Mouse (Mus musculus) embryonic facial prominence, embryonic 11.5 days (tissue): Measurements from ENCODE around the gene Ahdc1. TPM values are rescaled to one million over a fixed set of nuclear protein-coding genes. Genes with fewer than 3 reads are reported as not detected.

ENCODE experiments used
- ATAC-seq: fragments of 200-750 bp; cut with Nextera tagmentation; replicated peaks from 2 replicates; pipeline ENCODE4 v1.8.0; 2017; ENCODE audit warnings: low read depth; ENCODE audit not compliant: insufficient number of reproducible peaks, low FRiP score, low TSS enrichment
- DNase-seq: peaks from one replicate; pipeline ENCODE4 v3.0.0-alpha.2; 2015; ENCODE audit warnings: low spot score
- H3K27ac ChIP-seq: fragments of 300-500 bp; sonication (generic); replicated peaks from 2 replicates; pipeline ENCODE4 v1.5.1; 2014; ENCODE audit warnings: mild to moderate bottlenecking, low read depth, low read length, control low read depth
- H3K27me3 ChIP-seq: fragments of 300-500 bp; sonication (generic); 2 replicates; pipeline ENCODE4 v1.6.1; 2014; ENCODE audit warnings: mild to moderate bottlenecking, low read length, moderate library complexity, mixed read lengths; ENCODE audit not compliant: control insufficient read depth, insufficient read depth
- H3K36me3 ChIP-seq: fragments of 300-500 bp; sonication (generic); replicated peaks from 2 replicates; pipeline ENCODE4 v1.6.1; 2014; ENCODE audit warnings: low read depth, mild to moderate bottlenecking, low read length, moderate library complexity, mixed read lengths; ENCODE audit not compliant: control insufficient read depth, insufficient read depth
- H3K4me1 ChIP-seq: fragments of 300-500 bp; sonication (generic); 2 replicates; pipeline ENCODE4 v1.6.1; 2014; ENCODE audit warnings: low read length, mixed read lengths; ENCODE audit not compliant: control insufficient read depth, insufficient read depth
- H3K4me2 ChIP-seq: fragments of 300-500 bp; sonication (generic); 2 replicates; pipeline ENCODE4 v1.6.1; 2014; ENCODE audit warnings: low read depth, mild to moderate bottlenecking, control low read depth, low read length, moderate library complexity
- H3K4me3 ChIP-seq: fragments of 300-500 bp; sonication (generic); 2 replicates; pipeline ENCODE4 v1.5.1; 2014; ENCODE audit warnings: low read depth, low read length, control low read depth
- H3K9ac ChIP-seq: fragments of 300-500 bp; sonication (generic); replicated peaks from 2 replicates; pipeline ENCODE4 v1.6.1; 2014; ENCODE audit warnings: mild to moderate bottlenecking, control low read depth, low read length
- H3K9me3 ChIP-seq: fragments of 300-500 bp; sonication (generic); replicated peaks from 2 replicates; pipeline ENCODE4 v1.6.1; 2016; ENCODE audit warnings: mild to moderate bottlenecking, low read length, inconsistent platforms, mixed read lengths; ENCODE audit not compliant: control insufficient read depth
- WGBS: fragments of 180-500 bp; shearing (Covaris S2); extraction: QIAGEN DNeasy Blood & Tissue Kit; methylation state at CpG from one replicate; pipeline ENCODE4 v1.1.7; 2014; 5-methylcytosine and 5-hydroxymethylcytosine counted together
- polyA plus RNA-seq: library from polyadenylated mRNA; unstranded; fragments of >200 nt; fragmentation: Nextera tagmentation; extraction: Ambion mirVana; gene quantifications from 2 replicates; pipeline ENCODE4 v1.2.1, GENCODE M21; 2014

Ahdc1 gene
- polyA plus RNA-seq, 1 experiment from 2014 or later = 6.6 TPM

- Histone ChIP-seq H3K9me3 (no peaks in the 10 kb centered on the region), H3K27ac (peak overlapping the region; percentile 85), H3K4me2 (no peak overlapping the region), H3K27me3 (no peaks in the 10 kb centered on the region), H3K36me3 (no peaks in the 10 kb centered on the region), H3K9ac (peak overlapping the region; percentile 34), H3K4me3 (no peak overlapping the region), H3K4me1 (peaks cover 12% of the 10 kb centered on the region)
- DNase-seq (no peak), ATAC-seq (no peak)
- WGBS = 37% methylated on average over 3 of the region's 3 CpGs
Measured at GRCm38 (mm10) chr4:133116756-133117470, 105.9 kb downstream of the Ahdc1 start.

GRCm38 (mm10) chr4:133117556-133118411 is 106.7 kb downstream of the Ahdc1 start:
- peak; percentile 48 for DNase-seq
- H3K4me1 ChIP-seq = peaks cover 12% of the 10 kb centered on the region
- H3K9ac ChIP-seq = peak overlapping the region; percentile 44
- no peaks in the 10 kb centered on the region for H3K9me3 ChIP-seq
- H3K4me2 ChIP-seq = no peak overlapping the region
- no peak overlapping the region for H3K4me3 ChIP-seq
- no peaks in the 10 kb centered on the region for H3K36me3 ChIP-seq
- H3K27ac ChIP-seq = peak overlapping the region; percentile 85
- 15% methylated on average over 17 of the region's 18 CpGs for WGBS
- H3K27me3 ChIP-seq = no peaks in the 10 kb centered on the region
- no peak for ATAC-seq

GRCm38 (mm10) chr4:133118775-133119375 is 107.8 kb downstream of the Ahdc1 start:
- Histone ChIP-seq H3K27ac (no peak overlapping the region), H3K4me3 (no peak overlapping the region), H3K27me3 (no peaks in the 10 kb centered on the region), H3K9me3 (no peaks in the 10 kb centered on the region), H3K9ac (no peak overlapping the region), H3K4me1 (peaks cover 12% of the 10 kb centered on the region), H3K4me2 (no peak overlapping the region), H3K36me3 (no peaks in the 10 kb centered on the region)
- ATAC-seq (no peak), DNase-seq (no peak)
- 87% methylated on average over 6 of the region's 6 CpGs for WGBS

- WGBS = 85% methylated on average over 6 of the region's 6 CpGs
- H3K9me3 ChIP-seq = no peaks in the 10 kb centered on the region; the same call in 1 of the 2 replicates
- no peak overlapping the region for H3K4me2 ChIP-seq
- H3K4me3 ChIP-seq = no peak overlapping the region
- ATAC-seq (no peak), DNase-seq (no peak)
- H3K9ac ChIP-seq = no peak overlapping the region
- H3K4me1 ChIP-seq = peaks cover 12% of the 10 kb centered on the region
- no peaks in the 10 kb centered on the region for H3K36me3 ChIP-seq
- no peaks in the 10 kb centered on the region for H3K27me3 ChIP-seq
- H3K27ac ChIP-seq = no peak overlapping the region
Measured at GRCm38 (mm10) chr4:133119579-133119978, 108.5 kb downstream of the Ahdc1 start.

- H3K27ac ChIP-seq = no peak overlapping the region
- peaks cover 12% of the 10 kb centered on the region for H3K4me1 ChIP-seq
- no peak overlapping the region for H3K9ac ChIP-seq
- H3K9me3 ChIP-seq = no peaks in the 10 kb centered on the region; the same call in 1 of the 2 replicates
- DNase-seq = no peak
- H3K4me3 ChIP-seq = no peak overlapping the region
- H3K4me2 ChIP-seq = no peak overlapping the region
- no peaks in the 10 kb centered on the region for H3K36me3 ChIP-seq
- H3K27me3 ChIP-seq = no peaks in the 10 kb centered on the region
- no peak for ATAC-seq
- 16% methylated on average over 11 of the region's 11 CpGs for WGBS
Measured at GRCm38 (mm10) chr4:133120833-133121321, 109.8 kb downstream of the Ahdc1 start.

- DNase-seq (no peak), ATAC-seq (no peak)
- H3K9me3 ChIP-seq = no peaks in the 10 kb centered on the region; the same call in 1 of the 2 replicates
- no peak overlapping the region for H3K4me3 ChIP-seq
- H3K9ac ChIP-seq = no peak overlapping the region
- H3K4me1 ChIP-seq = peaks cover 12% of the 10 kb centered on the region
- no peaks in the 10 kb centered on the region for H3K36me3 ChIP-seq
- no peak overlapping the region for H3K4me2 ChIP-seq
- H3K27me3 ChIP-seq = no peaks in the 10 kb centered on the region
- H3K27ac ChIP-seq = no peak overlapping the region
- WGBS = 67% methylated on average over 1 of the region's 1 CpGs
Measured at GRCm38 (mm10) chr4:133121416-133121815, 110.4 kb downstream of the Ahdc1 start.

GRCm38 (mm10) chr4:133121974-133122637 is 111.0 kb downstream of the Ahdc1 start:
- DNase-seq (no peak), ATAC-seq (no peak)
- 43% methylated on average over 5 of the region's 5 CpGs for WGBS

More at GRCm38 (mm10) chr4:133121974-133122637, 111.0 kb downstream of the Ahdc1 start:
- no peak overlapping the region for H3K27ac ChIP-seq
- H3K27me3 ChIP-seq = no peaks in the 10 kb centered on the region
- no peak overlapping the region for H3K4me2 ChIP-seq
- no peaks in the 10 kb centered on the region for H3K36me3 ChIP-seq
- peaks cover 7% of the 10 kb centered on the region for H3K4me1 ChIP-seq
- no peak overlapping the region for H3K4me3 ChIP-seq
- H3K9me3 ChIP-seq = no peaks in the 10 kb centered on the region; the same call in 1 of the 2 replicates
- no peak overlapping the region for H3K9ac ChIP-seq
